Comparison of ENCODE assay signal across 9 mouse cellular contexts in the genomic region with DNA sequence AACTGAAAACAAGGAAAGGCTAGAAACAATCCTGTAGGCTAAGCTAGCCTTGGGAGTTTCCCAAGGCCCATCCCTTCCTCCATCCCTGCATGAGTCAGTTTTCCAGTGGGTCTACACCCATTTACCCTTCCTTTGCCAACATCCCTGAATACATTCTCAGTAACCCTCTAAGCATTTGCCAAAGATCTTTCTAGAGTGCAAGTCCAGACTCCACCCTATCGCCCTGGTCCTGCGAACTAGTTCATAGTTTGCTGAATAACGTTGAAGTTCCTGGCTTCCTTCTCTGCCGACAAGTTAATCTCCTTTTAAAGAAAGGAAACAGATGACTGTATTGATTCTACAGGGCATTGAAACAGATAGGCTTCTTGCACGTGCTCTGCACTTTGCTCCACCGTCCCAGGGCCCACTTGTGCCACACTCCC. TPM values are rescaled to one million over a fixed set of nuclear protein-coding genes. Genes with fewer than 3 reads are reported as not detected.
DNase-seq lines count a peak whose midpoint lies in the region; ATAC-seq lines count a peak whose summit lies in the region.
"Had no signal": no experiment of that assay in that cellular context is flagged by ENCODE, and none has a peak within 500 bp of the region (broad histone marks: within the 10 kb centered on the region; RNA-seq: fewer than 3 reads in every experiment).

No protein-coding gene starts in this region.

- H3K36me3 ChIP-seq in neural tube, embryonic 15.5 days, result no peaks in the 10 kb centered on the region
- no peaks in the 10 kb centered on the region for H3K36me3 ChIP-seq in embryonic facial prominence, embryonic 10.5 days (replicated peaks)
- H3K36me3 ChIP-seq in stomach, embryonic 15.5 days, result no peaks in the 10 kb centered on the region
- no peaks in the 10 kb centered on the region for H3K36me3 ChIP-seq in hindbrain, embryonic 11.5 days (ENCODE audit: control insufficient read depth, insufficient read depth, low read length)
- H3K36me3 ChIP-seq: hindbrain, embryonic 13.5 days had no signal

- H3K27ac ChIP-seq in neural tube, embryonic 15.5 days (replicated peaks), result no peak overlapping the region
- H3K27ac ChIP-seq in embryonic facial prominence, embryonic 10.5 days (replicated peaks), result no peak overlapping the region
- H3K27ac ChIP-seq in stomach, embryonic 15.5 days, result peak overlapping the region; percentile 41
- no peak overlapping the region for H3K27ac ChIP-seq in hindbrain, embryonic 11.5 days (ENCODE audit: low read depth, low read length)
- H3K27ac ChIP-seq: hindbrain, embryonic 13.5 days had no signal

- no peaks in the 10 kb centered on the region for H3K27me3 ChIP-seq in neural tube, embryonic 15.5 days (replicated peaks)
- H3K27me3 ChIP-seq in embryonic facial prominence, embryonic 10.5 days (replicated peaks; ENCODE audit: low read depth, poor library complexity, severe bottlenecking), result no peaks in the 10 kb centered on the region
- no peaks in the 10 kb centered on the region for H3K27me3 ChIP-seq in stomach, embryonic 15.5 days (replicated peaks)
- H3K27me3 ChIP-seq in hindbrain, embryonic 11.5 days (ENCODE audit: control insufficient read depth, insufficient read depth, low read length), result no peaks in the 10 kb centered on the region
- H3K27me3 ChIP-seq: hindbrain, embryonic 13.5 days had no signal

- DNase-seq in neural tube, embryonic 10.5 days (ENCODE audit: extremely low spot score, low spot score), result peak; percentile 13
- DNase-seq in embryonic facial prominence, embryonic 10.5 days (ENCODE audit: low spot score), result no peak
- DNase-seq in induced T-regulatory cell, adult 2 months (ENCODE audit: low read depth), result peak; percentile 70
- DNase-seq in ovary, postnatal 36 days (ENCODE audit: low spot score), result no peak
- no peak for DNase-seq in natural killer cell, adult 2 months (ENCODE audit: low spot score in 2 of 2)
- no peak for DNase-seq in hindbrain, embryonic 11.5 days (ENCODE audit: low spot score)

- H3K4me1 ChIP-seq in neural tube, embryonic 15.5 days, result peaks cover 32% of the 10 kb centered on the region
- H3K4me1 ChIP-seq in embryonic facial prominence, embryonic 10.5 days, result peaks cover 37% of the 10 kb centered on the region
- H3K4me1 ChIP-seq in stomach, embryonic 15.5 days, result peaks cover 15% of the 10 kb centered on the region; the same call in 1 of the 2 replicates
- H3K4me1 ChIP-seq in hindbrain, embryonic 11.5 days (replicated peaks; ENCODE audit: control insufficient read depth, insufficient read depth, low read length), result no peaks in the 10 kb centered on the region

- 79% methylated on average over 6 of the region's 6 CpGs for WGBS in neural tube, embryonic 15.5 days
- 72% methylated on average over 6 of the region's 6 CpGs for WGBS in embryonic facial prominence, embryonic 10.5 days
- WGBS in stomach, embryonic 15.5 days, result 17% methylated on average over 6 of the region's 6 CpGs
- 76% methylated on average over 6 of the region's 6 CpGs for WGBS in hindbrain, embryonic 11.5 days

- no peak overlapping the region for H3K9ac ChIP-seq in neural tube, embryonic 15.5 days (replicated peaks)
- H3K9ac ChIP-seq in stomach, embryonic 15.5 days, result no peak overlapping the region
- H3K9ac ChIP-seq in hindbrain, embryonic 11.5 days (ENCODE audit: low read depth, low read length), result no peak overlapping the region
- H3K9ac ChIP-seq: hindbrain, embryonic 13.5 days had no signal

- H3K4me2 ChIP-seq in neural tube, embryonic 15.5 days, result no peak overlapping the region
- H3K4me2 ChIP-seq in stomach, embryonic 15.5 days, result peak overlapping the region; percentile 70
- H3K4me2 ChIP-seq in hindbrain, embryonic 11.5 days (replicated peaks; ENCODE audit: low read depth, low read length), result no peak overlapping the region

- H3K9me3 ChIP-seq in neural tube, embryonic 15.5 days (replicated peaks), result no peaks in the 10 kb centered on the region
- H3K9me3 ChIP-seq in embryonic facial prominence, embryonic 10.5 days, result no peaks in the 10 kb centered on the region
- H3K9me3 ChIP-seq in stomach, embryonic 15.5 days, result no peaks in the 10 kb centered on the region
- no peaks in the 10 kb centered on the region for H3K9me3 ChIP-seq in hindbrain, embryonic 11.5 days (ENCODE audit: control insufficient read depth, low read length)
- H3K9me3 ChIP-seq: hindbrain, embryonic 13.5 days had no signal

- no peak for ATAC-seq in neural tube, embryonic 15.5 days (ENCODE audit: low FRiP score)
- ATAC-seq in stomach, embryonic 15.5 days (ENCODE audit: insufficient read depth, low FRiP score, low read depth), result no peak
- ATAC-seq in hindbrain, embryonic 11.5 days (ENCODE audit: low FRiP score), result no peak

- H3K4me3 ChIP-seq in neural tube, embryonic 15.5 days (replicated peaks), result no peak overlapping the region
- H3K4me3 ChIP-seq in embryonic facial prominence, embryonic 10.5 days, result peak overlapping the region; percentile 11; the same call in 1 of the 2 replicates
- no peak overlapping the region for H3K4me3 ChIP-seq in stomach, embryonic 15.5 days (replicated peaks)
- H3K4me3 ChIP-seq in hindbrain, embryonic 11.5 days (ENCODE audit: low read depth, low read length), result no peak overlapping the region

RNA-seq across cellular contexts. Expression of gene Mbnl1, which starts 26.5 kb away (rescaled TPM):
- polyA plus RNA-seq in neural tube, embryonic 15.5 days (2015; fragmentation: Nextera tagmentation; extraction: Ambion mirVana), result 48.7 and 79.3 TPM in 2 replicates
- 52.2 and 55.0 TPM in 2 replicates for polyA plus RNA-seq in embryonic facial prominence, embryonic 10.5 days (2016; fragmentation: Nextera tagmentation; extraction: Ambion mirVana)
- 104 and 107 TPM in 2 replicates for polyA plus RNA-seq in stomach, embryonic 15.5 days (2015; fragmentation: Nextera tagmentation; extraction: Ambion mirVana)
- polyA plus RNA-seq in hindbrain, embryonic 11.5 days (2014; fragmentation: Nextera tagmentation; extraction: Ambion mirVana), result 42.0 and 60.0 TPM in 2 replicates

Comparison
In these comparisons a context has a peak if more than half of its experiments do, and no peak if none do; other contexts are left out.
1. DNase-seq: peak in neural tube, embryonic 10.5 days (single experiment) and induced T-regulatory cell, adult 2 months (single experiment); none in embryonic facial prominence, embryonic 10.5 days (single experiment), ovary, postnatal 36 days (single experiment), natural killer cell, adult 2 months (0 of 2) and hindbrain, embryonic 11.5 days (single experiment).